Mouse (Mus musculus) megakaryocyte-erythroid progenitor cell, adult 5-6 weeks (primary cell): ENCODE measurements around the gene Batf. TPM values are rescaled to one million over a fixed set of nuclear protein-coding genes. Genes with fewer than 3 reads are reported as not detected.

Source experiments
- ATAC-seq: replicated peaks from 2 replicates; pipeline ENCODE4 v1.8.0; 2016; ENCODE audit warnings: mild to moderate bottlenecking, inconsistent platforms; ENCODE audit not compliant: severe bottlenecking, poor library complexity, low FRiP score, low TSS enrichment
- total RNA-seq, 2 experiments: library from RNA; stranded (forward) in 1 of 2; stranded (reverse) in 1 of 2; fragments of 200-1000, 215-1000 nt in 1 of 2; fragments of >200 nt in 1 of 2; fragmentation: Nextera tagmentation in 1 of 2; gene quantifications; 2 replicates each; pipeline ENCODE4 v1.2.3; 2014 to 2017

The Batf gene
- total RNA-seq, 2 experiments from 2014 or later, result 3.3 to 10.4 TPM

DNA sequence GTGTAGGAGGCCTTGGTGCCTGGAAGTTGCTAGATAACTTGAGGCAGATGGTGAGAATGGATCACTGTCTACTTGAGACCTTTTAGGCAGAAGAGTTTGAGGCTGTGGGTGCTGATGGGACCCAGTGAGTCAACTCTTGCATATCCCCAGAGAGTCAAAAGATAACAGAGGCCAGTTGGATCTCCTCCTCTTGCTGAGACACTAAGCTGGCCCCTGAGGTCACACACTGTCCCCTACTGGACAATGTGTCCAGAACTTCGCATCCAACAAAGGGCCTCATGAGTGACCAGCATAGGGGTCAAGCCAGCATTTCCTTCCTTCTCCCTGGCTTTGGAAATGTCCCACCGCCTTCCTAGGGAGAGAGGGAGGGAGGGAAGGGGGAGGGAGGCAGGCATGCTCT lies 6.7 kb upstream of the Batf start:
- ATAC-seq, result no peak

DNA sequence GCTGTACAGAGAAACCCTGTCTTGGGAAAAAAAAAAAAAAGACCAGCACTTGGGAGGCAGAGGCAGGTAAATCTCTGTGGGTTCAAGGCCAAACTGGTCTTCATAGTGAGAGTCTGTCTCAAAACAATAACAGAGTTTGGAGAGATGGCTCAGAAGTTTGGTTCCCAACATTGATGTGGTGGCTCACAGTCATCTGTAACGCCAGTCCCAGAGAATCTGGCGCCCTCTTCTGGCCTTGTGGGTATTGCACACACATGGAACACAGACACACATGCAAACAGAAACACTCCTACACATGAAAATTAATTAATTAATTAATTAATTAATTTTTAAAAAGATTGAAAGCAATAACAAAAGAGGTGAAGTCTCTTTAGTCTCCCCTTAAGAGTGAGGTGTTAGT lies 4.1 kb upstream of the Batf start:
- no peak for ATAC-seq

DNA sequence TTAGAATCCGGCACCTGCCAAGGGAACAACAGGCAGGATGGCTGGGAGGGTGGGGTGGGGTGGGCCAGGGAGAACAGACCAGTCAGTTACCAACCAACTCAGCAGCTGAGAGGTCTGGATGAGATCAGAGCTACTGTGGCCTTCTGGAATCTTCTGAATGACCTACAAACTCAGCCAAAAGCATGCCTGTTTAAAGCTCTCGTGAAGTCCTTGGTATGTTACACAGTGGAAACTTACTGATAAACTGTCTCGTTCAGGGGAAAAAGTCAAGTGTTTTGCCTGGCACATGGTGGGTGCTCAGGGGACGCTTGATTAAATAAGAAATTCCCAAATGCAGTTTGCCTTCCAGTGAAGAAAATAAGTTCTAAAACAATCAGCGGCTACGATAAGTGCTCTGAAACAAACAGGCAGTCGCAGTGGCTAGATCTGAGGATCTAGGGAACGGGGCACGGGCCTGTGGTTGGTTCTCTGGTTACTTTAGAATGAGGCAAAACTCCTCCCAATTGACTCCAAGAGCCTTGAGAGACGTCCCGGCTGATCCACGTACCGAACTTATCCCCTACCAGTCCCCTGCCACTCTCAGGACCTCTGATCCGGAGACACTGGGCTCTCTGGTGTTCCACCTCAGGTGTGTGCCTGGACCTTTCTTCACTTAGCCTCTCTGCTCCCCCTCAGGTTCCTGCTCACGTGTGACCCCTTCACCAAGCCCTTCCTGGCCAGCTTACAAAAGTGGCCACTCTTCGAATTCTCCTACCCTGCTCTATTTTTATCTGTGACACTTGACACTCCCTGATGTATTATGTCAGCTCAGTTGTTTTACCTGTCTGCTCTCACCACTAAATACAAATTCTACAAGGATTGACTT lies 1.8 kb upstream of the Batf start:
- ATAC-seq, result no peak

DNA sequence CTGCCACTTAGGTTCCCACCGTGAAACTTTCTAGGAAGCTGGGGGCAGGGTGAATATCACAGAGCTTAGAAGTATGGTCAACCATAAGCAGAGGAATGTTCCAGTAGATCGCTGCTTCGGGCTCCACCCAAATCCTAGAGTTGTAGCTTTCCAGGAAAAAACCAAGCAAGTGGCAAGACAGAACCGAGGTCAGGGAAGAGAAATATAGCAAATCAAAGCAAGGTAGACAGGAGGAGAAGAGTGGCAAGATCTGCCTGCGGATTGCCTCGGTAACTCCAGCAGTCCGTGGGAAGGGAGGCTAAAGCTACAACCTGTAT lies 706 bp downstream of the Batf start:
- ATAC-seq, result no peak

DNA sequence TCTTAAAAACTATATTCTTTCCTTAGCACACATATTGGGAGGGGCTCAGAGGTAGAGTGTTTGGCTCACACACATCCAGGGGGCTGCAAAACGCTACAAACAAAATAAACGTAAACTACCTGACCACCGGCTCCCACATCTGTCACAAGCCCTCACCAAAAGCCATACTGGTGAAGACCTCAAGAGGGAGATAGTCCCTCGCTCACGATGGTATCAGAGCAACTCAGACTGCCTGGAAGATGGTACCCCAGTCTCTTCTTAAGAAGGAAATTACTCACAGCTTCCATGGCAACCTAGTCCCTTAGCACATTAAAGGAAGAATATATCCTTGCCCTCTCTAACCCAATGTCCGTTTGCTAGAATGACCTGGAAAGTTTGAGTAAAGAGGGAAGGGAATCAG lies 1.4 kb downstream of the Batf start:
- ATAC-seq, result no peak

DNA sequence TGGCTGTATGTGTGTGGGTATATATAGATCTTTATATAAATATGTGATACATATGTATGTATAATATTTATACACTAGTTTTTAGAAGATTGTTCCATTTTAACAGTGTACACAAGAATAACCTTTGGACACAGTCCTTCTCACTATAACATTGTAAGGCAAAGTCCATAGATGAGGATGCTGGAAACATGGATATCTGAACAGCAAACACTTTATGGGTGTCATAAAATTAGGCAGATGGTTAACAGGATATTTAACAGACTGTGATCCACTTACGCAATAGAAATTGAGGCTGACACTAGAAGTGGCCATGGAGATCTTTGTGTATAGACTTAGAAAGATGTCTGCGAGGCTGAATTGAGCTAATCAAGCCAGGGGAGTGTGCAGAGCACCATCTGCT lies 9.3 kb downstream of the Batf start:
- ATAC-seq, result no peak

- ATAC-seq, result no peak
Observed at GRCm38 (mm10) chr12:85696436-85696835, 10.0 kb downstream of the Batf start.

- ATAC-seq, result peak; percentile 99
Observed at GRCm38 (mm10) chr12:85698179-85698578, 11.7 kb downstream of the Batf start.

- ATAC-seq, result no peak
Observed at GRCm38 (mm10) chr12:85700191-85700841, 13.8 kb downstream of the Batf start.

- ATAC-seq, result no peak
Observed at GRCm38 (mm10) chr12:85700842-85701223, 14.4 kb downstream of the Batf start.

DNA sequence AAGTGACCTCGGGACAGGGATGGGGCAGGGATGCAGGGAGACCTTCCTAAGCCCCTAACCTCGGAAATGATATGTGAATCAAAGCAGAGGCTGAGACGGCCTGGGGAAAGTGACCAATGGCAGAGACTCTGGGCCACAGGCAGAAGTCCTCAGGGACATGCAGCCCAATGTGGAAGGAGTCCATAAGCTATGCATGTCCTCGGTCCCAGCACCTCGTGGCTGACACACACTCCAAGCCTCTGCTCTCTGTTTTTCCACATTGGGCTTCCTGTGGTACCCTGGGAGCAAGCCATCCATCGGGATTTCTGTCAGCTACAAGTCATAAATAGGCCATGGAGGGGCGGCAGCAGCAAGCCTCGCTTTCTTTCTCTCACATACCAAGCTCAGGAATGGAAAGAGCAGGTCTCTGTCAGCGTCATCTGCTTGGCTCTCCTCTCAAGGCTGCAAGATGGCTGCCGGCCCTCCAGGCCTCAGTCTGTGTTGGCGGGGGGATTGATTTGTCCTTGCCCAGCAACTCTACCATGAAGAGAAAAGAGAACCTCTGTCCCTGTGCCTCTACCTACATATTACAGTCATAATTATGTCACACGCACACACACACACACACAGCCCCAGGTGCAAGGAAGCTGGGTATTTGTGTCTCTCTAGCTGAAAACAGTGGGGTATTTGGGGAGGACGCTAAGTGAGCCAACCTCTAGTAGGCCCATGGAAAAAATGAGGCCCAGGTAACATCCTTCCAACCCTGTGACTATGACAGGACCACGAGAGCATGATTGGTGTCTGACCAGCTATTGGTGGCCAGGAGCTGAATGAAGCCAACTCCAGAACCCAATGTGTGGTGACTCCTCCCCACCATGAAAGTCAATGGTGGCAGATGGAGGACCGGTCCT lies 15.9 kb downstream of the Batf start:
- ATAC-seq, result no peak

- ATAC-seq, result no peak
Observed at GRCm38 (mm10) chr12:85703507-85703906, 17.0 kb downstream of the Batf start.

DNA sequence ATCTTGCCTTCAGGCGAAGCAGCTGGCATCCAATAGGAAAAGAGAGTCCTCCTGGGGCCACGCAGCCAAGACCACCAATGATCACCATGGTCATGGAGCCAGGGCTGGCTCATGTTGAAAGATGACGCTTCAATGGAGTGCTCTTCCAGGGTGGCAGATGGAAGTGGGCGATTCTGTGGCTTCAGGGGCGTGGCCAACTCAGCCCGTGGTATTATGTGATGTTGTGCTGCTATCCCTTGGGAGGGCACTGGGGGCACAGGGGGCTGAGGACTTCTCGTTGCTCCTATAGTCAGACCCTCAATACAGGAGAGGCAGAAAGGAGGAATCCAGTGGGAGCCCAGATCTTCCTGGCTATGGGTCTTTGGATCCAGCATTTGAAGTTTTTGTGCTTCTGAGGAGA lies 18.1 kb downstream of the Batf start:
- peak; percentile 76 for ATAC-seq

GRCm38 (mm10) chr12:85705002-85705830 lies 18.7 kb downstream of the Batf start:
- peak; percentile 93 for ATAC-seq

- ATAC-seq, result no peak; the same call in 1 of the 2 replicates
Observed at GRCm38 (mm10) chr12:85705831-85706530, 19.5 kb downstream of the Batf start.

DNA sequence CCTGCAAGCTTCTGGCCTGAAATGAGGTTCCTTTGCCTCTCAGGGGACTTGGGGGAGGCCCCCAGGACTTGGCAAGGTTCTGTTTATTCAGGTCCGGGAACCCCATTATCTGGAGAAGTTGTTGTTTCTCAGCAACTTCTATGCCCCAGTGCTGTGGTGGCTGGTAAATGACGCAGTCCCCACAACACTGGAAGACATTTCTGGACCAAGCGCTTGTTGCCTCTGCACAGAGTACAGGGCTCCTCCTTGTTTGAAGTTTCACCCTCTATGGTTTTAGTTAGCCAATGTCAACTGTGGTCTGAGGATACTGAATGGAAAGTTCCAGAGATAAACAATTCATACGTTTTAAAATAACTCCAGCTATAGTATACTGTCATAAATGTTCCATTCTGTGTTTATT lies 20.4 kb downstream of the Batf start:
- no peak for ATAC-seq

- ATAC-seq, result no peak
Observed at GRCm38 (mm10) chr12:85707391-85707790, 20.9 kb downstream of the Batf start.

DNA sequence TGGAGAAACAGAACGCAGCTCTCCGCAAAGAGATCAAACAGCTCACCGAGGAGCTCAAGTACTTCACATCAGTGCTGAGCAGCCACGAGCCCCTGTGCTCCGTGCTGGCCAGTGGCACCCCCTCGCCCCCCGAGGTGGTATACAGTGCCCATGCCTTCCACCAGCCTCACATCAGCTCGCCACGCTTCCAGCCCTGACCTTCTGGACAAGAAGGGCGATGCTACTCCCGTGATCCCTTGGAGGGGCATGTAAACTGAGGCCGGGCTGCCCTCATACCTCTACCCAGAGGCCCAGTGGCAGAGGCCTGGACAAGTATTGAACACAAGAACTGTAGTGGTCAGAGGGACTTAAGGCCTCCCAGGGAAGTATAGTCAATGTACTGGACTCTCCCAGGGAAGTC lies 22.1 kb downstream of the Batf start:
- no peak for ATAC-seq

DNA sequence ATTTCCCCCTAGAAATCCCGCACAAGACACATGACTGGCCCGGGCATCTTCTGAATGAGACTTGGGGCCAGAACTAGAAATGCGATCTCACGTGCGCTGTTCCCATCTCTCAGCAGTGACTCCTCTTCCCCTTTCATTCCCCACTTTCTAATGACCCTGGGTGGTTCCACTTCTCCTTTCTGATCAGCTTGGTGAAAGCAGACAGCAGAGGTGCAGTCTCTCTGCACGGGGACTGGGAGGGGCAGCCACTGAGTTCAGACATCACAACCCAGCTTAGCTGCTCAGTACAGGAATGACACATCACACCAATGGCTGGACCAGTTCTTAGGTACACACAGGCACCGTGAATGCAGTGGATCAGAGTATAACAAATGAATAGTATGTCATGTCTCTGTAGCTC lies 24.2 kb downstream of the Batf start:
- ATAC-seq, result no peak
